Mouse (Mus musculus) lung, adult 18-20 months (tissue): Measurements from ENCODE around the gene 1110059E24Rik.

ENCODE experiments used
- DNase-seq, 2 experiments: peaks; one replicate each; pipeline ENCODE4 v3.0.0; 2022; ENCODE audit warnings: mixed read lengths in 2 of 2

1110059E24Rik gene

DNA sequence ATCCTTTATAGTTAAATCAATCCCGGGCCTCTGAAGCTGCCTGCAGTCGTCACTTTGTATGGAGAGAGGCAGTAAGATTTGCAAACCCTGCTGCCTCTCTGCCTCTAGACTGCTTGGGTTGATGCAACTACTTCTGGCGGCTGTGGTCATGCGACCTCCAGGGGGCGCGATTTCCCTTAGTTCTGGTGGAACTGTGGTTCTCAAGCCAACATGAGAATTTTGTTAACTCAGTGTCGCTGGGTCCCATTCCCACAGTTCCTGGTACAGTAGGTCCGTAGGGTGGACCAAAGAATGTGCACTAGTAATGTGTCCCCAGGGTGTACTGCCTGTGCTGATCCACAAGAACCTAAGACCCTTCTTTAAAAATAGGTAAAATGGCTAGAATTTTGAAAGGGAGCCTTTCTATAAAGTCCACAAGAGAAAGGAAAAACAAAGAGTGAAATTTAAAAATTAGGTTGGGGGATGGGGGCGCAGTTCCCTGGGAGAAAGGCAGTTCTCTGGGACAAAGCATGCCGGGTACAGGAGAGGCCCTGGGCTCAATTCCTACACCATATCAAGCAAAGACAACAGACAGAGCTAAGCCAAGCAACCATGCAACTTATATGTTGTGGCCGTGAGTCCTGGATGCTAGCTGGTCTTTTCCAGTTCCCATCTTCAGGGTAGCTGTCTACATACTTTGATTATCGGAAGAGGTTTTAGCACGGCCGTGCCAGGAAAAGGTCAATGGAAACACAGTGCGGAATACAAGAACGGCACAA is 81.4 kb downstream of the 1110059E24Rik start:
- peak; percentile 84 to 85 for DNase-seq

DNA sequence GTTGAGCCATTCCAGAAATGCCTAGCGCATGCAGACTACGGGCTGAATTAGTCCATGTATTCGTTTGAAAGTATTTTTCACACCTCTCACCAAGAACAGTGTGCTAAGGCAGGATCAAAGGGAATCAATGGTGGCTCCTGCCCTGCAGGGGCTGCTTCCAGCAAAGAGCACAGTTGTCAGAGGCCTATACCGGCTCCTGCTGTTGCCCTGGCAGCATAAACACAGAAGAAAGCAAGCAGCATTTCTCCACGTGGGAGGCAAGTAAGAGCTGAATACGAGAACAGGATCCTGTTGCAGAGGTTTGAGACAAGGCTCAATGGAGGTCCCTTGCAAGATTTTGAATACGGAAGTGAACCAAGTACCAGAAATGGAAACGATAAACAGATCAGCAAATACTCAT is 82.0 kb downstream of the 1110059E24Rik start:
- peak in 1 of 2 experiments; percentile 10 for DNase-seq

DNA sequence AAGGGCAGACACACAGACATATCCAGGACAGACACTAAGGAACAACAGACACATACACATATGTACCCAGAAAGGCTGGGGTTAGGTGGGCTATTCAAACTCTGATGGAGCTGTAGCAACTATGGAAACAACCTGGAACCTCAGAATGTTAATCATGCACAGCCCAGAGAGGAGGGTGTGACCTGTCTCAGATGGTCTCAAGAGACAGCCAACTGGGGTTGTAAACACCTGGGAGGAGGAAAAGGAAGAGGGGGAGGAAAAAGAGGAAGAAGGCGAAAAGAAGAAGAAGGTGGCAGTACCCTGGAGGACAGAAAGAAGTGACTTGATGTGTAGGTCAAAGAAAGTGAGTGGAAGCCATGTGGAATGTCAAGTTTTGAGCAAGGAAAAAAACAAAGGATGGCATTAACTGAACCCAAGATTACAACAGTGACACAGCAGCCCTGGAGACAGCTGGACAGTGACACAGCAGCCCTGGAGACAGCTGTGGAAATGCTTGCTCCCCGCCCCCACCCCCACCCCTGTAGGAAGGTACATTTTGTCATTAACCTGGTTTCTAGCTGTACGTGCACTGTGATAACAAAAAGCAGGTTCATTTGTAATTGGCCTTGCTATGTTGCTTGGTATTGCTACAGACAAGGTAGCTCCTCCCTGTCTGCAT is 84.1 kb downstream of the 1110059E24Rik start:
- no peak for DNase-seq

DNA sequence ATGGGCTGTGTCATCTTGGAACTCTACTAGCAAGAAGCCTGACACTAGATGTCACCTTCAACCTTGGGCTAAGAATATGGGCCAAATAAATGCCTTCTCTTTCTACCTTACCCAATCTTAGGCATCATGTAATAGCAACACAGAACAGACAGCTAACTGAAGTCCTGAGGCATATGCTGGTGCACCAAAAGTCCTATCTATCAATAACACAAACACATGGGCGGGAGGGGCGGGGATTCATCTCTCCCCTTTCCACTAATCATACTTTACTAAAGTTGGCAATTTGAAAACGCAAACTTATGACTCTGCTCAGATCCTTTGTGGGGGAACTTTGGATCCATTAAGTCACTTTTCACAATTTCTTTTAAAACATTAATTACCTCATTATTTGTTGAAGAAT is 84.8 kb downstream of the 1110059E24Rik start:
- no peak for DNase-seq

DNA sequence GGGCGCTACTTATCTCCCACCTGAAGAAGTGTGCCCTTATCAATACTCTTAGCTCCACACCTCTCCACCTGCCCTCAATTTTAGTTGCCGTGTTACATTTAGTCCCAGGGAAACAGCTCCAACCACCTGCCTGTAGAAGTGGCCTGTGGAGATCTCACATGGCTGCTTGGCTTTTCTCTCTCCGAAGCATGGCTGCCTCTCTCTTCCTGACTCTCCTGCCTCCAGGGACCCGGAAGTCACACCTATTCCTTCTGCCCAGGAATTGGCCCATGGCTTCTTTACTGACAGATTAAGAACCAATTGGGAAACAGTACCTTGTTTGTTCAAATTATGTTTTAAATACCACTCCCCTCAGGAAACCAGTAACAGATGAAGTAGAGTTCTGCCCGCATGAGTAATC is 86.3 kb downstream of the 1110059E24Rik start:
- DNase-seq: no peak

DNA sequence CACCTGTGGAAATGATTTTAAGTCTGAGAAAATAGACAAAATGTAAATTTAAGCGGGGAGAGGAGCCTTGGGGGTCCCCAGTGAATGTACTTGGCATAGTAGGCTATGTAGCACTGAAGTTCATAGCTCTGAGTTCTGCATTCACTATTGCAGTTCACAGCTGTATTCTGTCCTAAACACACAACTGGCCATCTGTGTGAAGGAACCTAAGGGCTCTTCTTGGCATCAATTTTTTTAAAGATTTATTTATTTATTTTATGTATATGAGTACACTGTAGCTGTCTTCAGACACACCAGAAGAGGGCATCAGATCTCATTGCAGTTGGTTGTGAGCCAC is 88.3 kb downstream of the 1110059E24Rik start:
- no peak for DNase-seq

DNA sequence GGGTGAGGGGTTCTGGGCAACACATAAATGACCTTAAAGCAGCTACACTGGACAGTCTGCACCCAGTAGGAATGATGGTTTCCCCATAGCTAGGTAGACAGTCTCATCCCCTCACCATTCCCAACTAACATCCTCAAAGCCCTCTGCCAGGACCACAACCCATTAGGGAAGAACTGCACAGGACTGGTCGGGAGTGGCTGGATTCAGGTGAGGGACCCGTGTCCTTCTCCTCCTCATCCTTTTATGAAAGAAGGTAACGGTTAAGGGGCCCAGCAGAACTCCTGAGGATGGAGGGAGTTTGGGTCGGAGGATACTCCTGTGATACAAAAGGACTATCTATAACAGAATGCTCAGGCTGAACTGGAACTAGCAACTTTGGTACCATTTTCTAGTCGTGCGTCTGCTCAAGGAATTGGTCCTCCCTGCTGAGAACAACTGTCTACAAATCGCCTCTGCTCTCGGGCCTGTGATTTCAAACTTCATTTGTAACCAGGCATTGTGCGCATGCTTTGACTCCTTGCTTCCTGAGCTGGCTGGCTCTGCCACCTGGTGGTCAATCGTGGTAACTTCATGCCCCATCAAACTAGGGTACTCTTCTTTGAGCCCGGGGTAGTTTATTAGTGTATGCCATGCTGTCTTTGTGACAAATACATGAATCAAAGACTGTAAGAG is 88.9 kb downstream of the 1110059E24Rik start:
- peak; percentile 73 to 75 for DNase-seq

DNA sequence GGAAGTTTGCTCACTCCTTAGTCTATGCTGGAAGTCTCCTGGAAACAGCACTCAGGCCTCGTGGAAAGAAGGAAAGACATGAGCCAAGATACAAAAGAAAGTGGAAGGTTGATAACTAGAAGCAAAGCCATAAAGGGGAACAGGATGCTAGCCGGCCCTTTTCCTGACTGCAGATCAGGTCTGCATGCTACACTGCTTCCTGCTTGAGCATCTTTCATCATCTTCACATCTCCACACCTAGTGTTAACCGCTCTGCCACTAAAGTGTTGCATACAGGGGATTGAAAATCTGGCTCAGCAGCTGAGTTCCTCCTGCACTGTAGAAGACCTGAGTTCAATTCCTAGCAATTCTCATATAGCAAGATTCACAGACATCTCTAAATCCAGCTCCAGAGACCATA is 89.8 kb downstream of the 1110059E24Rik start:
- no peak for DNase-seq

DNA sequence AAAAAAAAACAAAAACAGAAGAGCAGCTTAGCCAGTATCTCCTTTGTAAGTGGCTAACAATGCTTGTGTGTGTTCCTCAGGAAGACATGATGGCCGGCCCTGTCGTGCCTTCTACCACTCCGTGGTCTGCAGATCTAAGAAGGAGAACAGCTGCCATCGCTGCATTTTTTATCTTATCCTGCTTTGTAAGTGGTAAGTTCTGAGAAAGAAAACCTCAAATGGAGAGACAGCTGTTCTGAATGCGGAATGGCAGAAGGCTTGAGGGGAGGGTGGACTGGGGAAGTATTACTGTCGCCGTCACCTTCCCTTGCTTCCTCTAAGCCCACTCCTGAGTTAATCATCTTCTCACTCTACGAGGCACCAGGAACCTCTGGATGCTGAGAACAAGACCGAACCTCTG is 100.0 kb downstream of the 1110059E24Rik start:
- no peak for DNase-seq

DNA sequence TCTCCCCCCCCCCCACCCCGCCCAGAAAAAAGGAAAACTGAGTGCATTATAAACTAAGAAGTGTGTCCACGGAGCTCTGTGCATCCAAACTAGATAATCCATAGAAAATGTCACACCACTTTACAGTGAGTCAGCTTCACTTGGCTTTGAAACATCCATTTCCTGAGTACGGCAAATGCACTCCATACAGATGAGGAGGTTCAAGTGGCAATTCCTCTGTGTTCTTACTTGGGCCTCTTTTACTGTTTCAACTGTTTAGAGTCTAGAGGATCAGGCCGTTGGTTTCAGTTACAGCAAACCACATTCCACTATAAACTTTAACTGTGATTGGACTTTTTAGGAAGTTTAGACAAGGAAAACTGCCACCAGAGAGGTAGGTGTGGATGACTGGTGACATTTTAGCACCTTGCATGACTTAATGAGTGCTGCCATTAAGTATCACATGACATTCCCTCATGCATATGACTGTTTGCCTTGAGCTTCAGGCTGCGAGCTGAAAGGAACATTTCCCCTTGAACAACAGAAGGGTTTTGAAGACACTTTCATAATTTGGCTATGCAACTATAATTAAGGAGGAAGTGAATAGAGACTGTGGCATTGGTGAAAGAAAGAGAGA is 100.7 kb downstream of the 1110059E24Rik start:
- peak in 1 of 2 experiments; percentile 26 for DNase-seq

DNA sequence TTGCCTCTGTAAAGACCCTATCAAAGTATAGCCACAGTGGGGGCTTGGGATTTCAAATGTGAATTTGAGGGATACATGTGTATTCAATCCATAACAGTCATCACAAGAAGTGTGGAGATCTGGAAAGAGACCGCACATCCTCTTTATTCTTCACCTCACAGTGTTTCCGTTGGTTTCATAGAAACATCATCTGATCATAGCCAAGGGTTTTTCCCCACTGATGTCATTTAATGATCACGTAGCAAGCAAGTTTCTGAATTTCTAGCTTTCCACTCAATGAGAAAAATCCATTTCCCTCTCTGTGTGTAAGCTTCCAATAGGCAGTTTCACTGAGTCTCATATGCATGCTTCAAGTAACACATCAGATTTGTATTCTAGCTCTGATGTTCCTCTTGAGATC is 103.1 kb downstream of the 1110059E24Rik start:
- DNase-seq: no peak

DNA sequence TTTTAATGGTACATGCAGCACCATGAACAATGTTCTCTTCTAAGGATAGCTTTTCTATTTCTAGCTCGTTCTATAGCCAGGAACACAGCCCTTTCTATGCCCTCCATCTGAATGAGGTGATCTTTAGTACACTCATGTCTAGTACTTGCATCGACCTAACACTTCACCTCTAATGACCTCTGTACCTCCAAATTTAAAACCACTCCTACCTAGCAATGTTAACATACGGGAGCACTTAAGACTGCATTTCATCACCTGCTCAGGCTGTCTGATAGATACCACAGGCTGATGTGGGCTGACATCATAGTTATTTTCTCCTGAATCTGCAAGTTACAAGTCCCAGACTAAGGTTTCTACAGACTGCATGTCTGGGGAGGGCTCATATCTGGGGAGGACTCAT is 103.8 kb downstream of the 1110059E24Rik start:
- DNase-seq: no peak

DNA sequence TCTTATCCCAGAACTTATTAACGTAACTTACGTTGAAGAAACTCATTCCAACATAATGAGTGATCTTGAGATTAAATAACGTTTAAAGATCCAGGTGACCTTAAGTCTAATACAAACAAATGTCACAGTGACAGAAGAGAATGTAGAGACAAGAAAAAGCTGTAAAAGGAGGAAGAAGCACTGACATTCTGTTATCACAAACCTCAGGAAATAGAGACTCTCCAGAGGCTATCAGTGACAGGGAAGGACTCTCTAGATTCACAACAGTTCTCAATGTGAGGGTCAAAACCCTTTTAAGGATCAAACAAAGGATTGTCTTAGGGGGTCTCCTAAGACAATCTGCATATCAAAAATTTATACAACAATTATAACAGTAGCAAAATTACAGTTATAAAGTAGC is 115.7 kb downstream of the 1110059E24Rik start:
- no peak for DNase-seq
